Mouse (Mus musculus): ENCODE measurements around the gene Fhad1. TPM values are rescaled to one million over a fixed set of nuclear protein-coding genes. Genes with fewer than 3 reads are reported as not detected.

Fhad1 gene
- total and polyA plus RNA-seq, 3 experiments = 4.8 to 8.6 (median 5.5) TPM

GRCm38 (mm10) chr4:141949436-141949835 lies 65.4 kb downstream of the Fhad1 start:
- Histone ChIP-seq H3K4me1 (ENCODE audit: control insufficient read depth in 1 of 2, insufficient read depth in 2 of 2) (peaks cover 20 to 27% of the 10 kb centered on the region in 2 experiments), H3K27me3 (replicated peaks) (no peaks in the 10 kb centered on the region), H3K27ac (ENCODE audit: insufficient read depth, low read depth) (no peak overlapping the region), H3K4me2 (ENCODE audit: insufficient read depth, low read depth, poor library complexity, severe bottlenecking) (no peak overlapping the region), H3K79me2 (replicated peaks; ENCODE audit: control insufficient read depth, extremely low read depth, insufficient read depth, poor library complexity, severe bottlenecking) (no peaks in the 10 kb centered on the region), H3K9me3 (replicated peaks; ENCODE audit: low read length) (peaks cover 7% of the 10 kb centered on the region), H3K9ac (ENCODE audit: insufficient read depth, low read depth) (no peak overlapping the region), H3K36me3 (replicated peaks in 1 of 2; ENCODE audit: control insufficient read depth in 1 of 2, insufficient read depth in 1 of 2, low read length in 1 of 2) (peaks cover 0 to 50% of the 10 kb centered on the region in 2 experiments), H3K4me3 (replicated peaks in 1 of 3; ENCODE audit: low read depth in 2 of 3, low read length in 2 of 3, poor library complexity in 1 of 3) (no peak overlapping the region)
- TF ChIP-seq JUND (conservative IDR thresholded peaks at IDR 0.05; ENCODE audit: low read depth, low read length) (no peak), JUN (IDR thresholded peaks at IDR 0.05; ENCODE audit: insufficient read depth, low read depth, low read length) (no peak), E2F4 (IDR thresholded peaks at IDR 0.05; ENCODE audit: insufficient replicate concordance, low read depth, low read length) (no peak), RAD21 (IDR thresholded peaks at IDR 0.05; ENCODE audit: low read depth, low read length) (no peak), POLR2A (IDR thresholded peaks at IDR 0.05; ENCODE audit: low read depth, low read length) (no peak)
- no peak for DNase-seq (ENCODE audit: extremely low read depth)
- dilution Hi-C loops (cut with MboI; ENCODE audit: extremely low pct_ligation_motif_present, extremely low pct_unique_long_range_greater_than_20kb, low sequenced_read_pairs) (no loop called here), in situ Hi-C loops (cut with MboI; ENCODE audit: low pct_ligation_motif_present, low pct_unique_long_range_greater_than_20kb, low sequenced_read_pairs) (no loop called here)

- dilution Hi-C loops (cut with MboI; ENCODE audit: extremely low pct_ligation_motif_present, extremely low pct_unique_long_range_greater_than_20kb, low sequenced_read_pairs) (no loop called here), in situ Hi-C loops (cut with MboI; ENCODE audit: low pct_ligation_motif_present, low pct_unique_long_range_greater_than_20kb, low sequenced_read_pairs) (no loop called here)
- peaks cover 13% of the 10 kb centered on the region for H3K9me3 ChIP-seq (replicated peaks; ENCODE audit: low read length)
- no peak overlapping the region for H3K9ac ChIP-seq (ENCODE audit: insufficient read depth, low read depth)
- no peak overlapping the region for H3K4me2 ChIP-seq (ENCODE audit: insufficient read depth, low read depth, poor library complexity, severe bottlenecking)
- no peak overlapping the region for H3K4me3 ChIP-seq (replicated peaks in 1 of 3; ENCODE audit: low read depth in 2 of 3, low read length in 2 of 3, poor library complexity in 1 of 3)
- DNase-seq (ENCODE audit: extremely low read depth) = no peak
- H3K4me1 ChIP-seq (ENCODE audit: control insufficient read depth in 1 of 2, insufficient read depth in 2 of 2) = peaks cover 14 to 21% of the 10 kb centered on the region in 2 experiments
- no peak overlapping the region for H3K27ac ChIP-seq (ENCODE audit: insufficient read depth, low read depth)
- H3K27me3 ChIP-seq (replicated peaks) = no peaks in the 10 kb centered on the region
- H3K79me2 ChIP-seq (replicated peaks; ENCODE audit: control insufficient read depth, extremely low read depth, insufficient read depth, poor library complexity, severe bottlenecking) = no peaks in the 10 kb centered on the region
- peaks cover 0 to 50% of the 10 kb centered on the region in 2 experiments for H3K36me3 ChIP-seq (replicated peaks in 1 of 2; ENCODE audit: control insufficient read depth in 1 of 2, insufficient read depth in 1 of 2, low read length in 1 of 2)
- TF ChIP-seq CTCF (conservative IDR thresholded peaks at IDR 0.05 in 1 of 2, IDR thresholded peaks at IDR 0.05 in 1 of 2; ENCODE audit: low read depth in 2 of 2, low read length in 2 of 2) (no peak), MYC (IDR thresholded peaks at IDR 0.05; ENCODE audit: low read depth, low read length) (no peak), POLR2A (IDR thresholded peaks at IDR 0.05; ENCODE audit: low read depth, low read length) (no peak), JUND (conservative IDR thresholded peaks at IDR 0.05; ENCODE audit: low read depth, low read length) (no peak), RAD21 (IDR thresholded peaks at IDR 0.05; ENCODE audit: low read depth, low read length) (no peak), JUN (IDR thresholded peaks at IDR 0.05; ENCODE audit: insufficient read depth, low read depth, low read length) (no peak), ETS1 (conservative IDR thresholded peaks at IDR 0.05; ENCODE audit: low read depth, low read length) (no peak), ZNF384 (IDR thresholded peaks at IDR 0.05; ENCODE audit: low read depth, low read length) (no peak), TBP (conservative IDR thresholded peaks at IDR 0.05; ENCODE audit: low read depth, low read length) (no peak), ZMIZ1 (IDR thresholded peaks at IDR 0.05; ENCODE audit: low read depth, low read length) (no peak), ELF1 (IDR thresholded peaks at IDR 0.05; ENCODE audit: low read depth, low read length) (no peak), SMC3 (IDR thresholded peaks at IDR 0.05; ENCODE audit: low read depth, low read length) (no peak), NRF1 (IDR thresholded peaks at IDR 0.05; ENCODE audit: low read depth, low read length) (no peak), CHD2 (IDR thresholded peaks at IDR 0.05; ENCODE audit: low read length) (no peak), MAFK (IDR thresholded peaks at IDR 0.05; ENCODE audit: insufficient replicate concordance, low read length) (no peak), KAT2A (IDR thresholded peaks at IDR 0.05; ENCODE audit: insufficient replicate concordance, low read length) (no peak), USF2 (conservative IDR thresholded peaks at IDR 0.05; ENCODE audit: low read depth, low read length) (no peak), ZC3H11A (IDR thresholded peaks at IDR 0.05; ENCODE audit: low read depth, low read length) (no peak), TCF12 (IDR thresholded peaks at IDR 0.05; ENCODE audit: low read depth, low read length) (no peak), UBTF (IDR thresholded peaks at IDR 0.05; ENCODE audit: low read depth, low read length) (no peak)
These were observed 66.1 kb downstream of the Fhad1 start for GRCm38 (mm10) chr4:141948822-141949221.
